Mouse (Mus musculus) cortical plate, adult 2 months (tissue): ENCODE results near the gene Hyal3.

ENCODE experiments used
- CTCF ChIP-seq: fragments of 200-500 bp; IDR thresholded peaks from 2 replicates; pipeline ENCODE4 v1.5.1; 2011; ENCODE audit warnings: mild to moderate bottlenecking, control low read depth, low read length; ENCODE audit not compliant: insufficient read depth; ENCODE audit errors: extremely low read depth
- POLR2A ChIP-seq: fragments of 200-500 bp; IDR thresholded peaks from 2 replicates; pipeline ENCODE4 v1.6.1; 2011; ENCODE audit warnings: mild to moderate bottlenecking, low read length, control low read depth; ENCODE audit not compliant: insufficient read depth; ENCODE audit errors: extremely low read depth

DNA sequence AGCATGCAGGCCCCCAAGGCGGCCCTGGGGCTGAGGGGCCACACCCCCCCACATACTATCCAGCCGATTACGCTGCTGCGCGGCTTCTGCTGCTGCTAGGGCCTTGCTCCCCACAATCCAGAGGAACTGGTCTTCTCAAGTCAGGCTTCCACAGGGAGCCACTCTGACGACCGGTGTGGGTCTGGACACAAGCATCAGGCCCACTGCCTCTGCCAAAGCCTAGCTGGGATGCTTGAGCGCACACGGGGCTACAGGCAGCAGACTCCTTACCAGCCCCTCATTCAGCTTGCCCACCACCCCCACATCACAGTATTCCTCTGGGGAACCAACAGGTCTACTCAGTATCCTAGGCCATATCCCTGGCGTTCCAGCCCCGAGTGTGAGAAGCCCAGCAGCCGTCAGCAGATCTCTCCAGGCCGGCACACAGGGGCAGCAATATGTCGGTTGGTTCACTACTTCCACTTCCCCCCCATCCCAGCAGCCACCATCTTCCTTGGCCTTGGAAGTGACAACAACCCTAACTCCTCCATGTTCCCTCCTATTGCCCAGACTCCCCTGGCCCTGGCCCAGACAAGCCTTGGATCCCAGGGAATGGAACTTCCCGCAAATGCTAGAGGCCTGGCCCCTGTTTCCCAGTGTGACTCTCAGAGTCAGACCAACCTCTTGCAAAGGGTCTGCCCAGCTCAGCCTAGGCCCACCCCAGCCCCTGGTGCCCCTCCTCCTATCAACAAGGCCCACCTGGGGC is 53.2 kb downstream of the Hyal3 start:
- TF ChIP-seq CTCF: no peak
- TF ChIP-seq POLR2A: no peak
